ENCODE assay signal across 8 mouse cellular contexts in the genomic region with DNA sequence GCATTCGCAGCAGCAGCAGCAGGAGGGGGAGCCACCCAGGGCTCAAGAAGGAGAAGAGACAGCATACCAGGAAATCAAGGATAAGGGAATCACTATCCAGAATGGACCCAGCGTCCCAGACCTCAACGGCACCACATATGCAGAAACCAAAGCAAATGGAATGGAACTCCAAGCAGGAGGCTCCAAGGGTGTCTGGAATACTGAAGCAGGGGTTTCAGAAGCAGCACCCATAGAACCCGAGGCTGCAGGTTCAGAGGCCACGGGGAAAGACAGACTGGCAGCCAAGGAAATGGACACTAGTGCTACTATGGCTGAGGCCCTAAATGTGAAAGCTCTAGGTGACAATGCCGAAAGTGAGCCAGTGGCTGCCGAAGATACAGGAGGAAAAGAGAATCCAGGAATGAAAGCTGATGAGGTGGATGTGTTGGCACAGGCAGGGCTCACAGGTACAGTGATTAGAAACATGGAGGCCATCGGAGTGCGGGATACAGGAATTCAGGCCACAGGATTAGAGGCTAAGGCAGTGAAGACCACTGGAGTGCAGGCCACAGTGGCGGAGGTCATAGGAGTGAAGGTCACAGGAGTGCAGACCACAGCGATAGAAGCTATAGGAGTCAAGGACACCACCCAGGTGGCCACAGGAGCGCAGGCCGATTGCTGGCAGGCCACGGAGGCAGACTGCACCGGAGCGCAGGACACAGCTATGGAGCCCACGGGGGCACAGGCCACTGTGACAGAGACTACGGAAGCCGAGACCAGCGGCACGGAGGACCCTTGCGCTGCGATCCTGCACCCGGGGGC. TPM values are rescaled to one million over a fixed set of nuclear protein-coding genes. Genes with fewer than 3 reads are reported as not detected.
A peak's percentile ranks its signal among the peaks of the same experiment; 100 is the strongest.
DNase-seq lines count a peak whose midpoint lies in the region; ATAC-seq lines count a peak whose summit lies in the region.

No protein-coding gene starts in this region.

- no peaks in the 10 kb centered on the region for H3K27me3 ChIP-seq in kidney, embryonic 15.5 days
- no peaks in the 10 kb centered on the region for H3K27me3 ChIP-seq in forebrain, embryonic 14.5 days (replicated peaks; ENCODE audit: control insufficient read depth, insufficient read depth, low read length)
- no peaks in the 10 kb centered on the region for H3K27me3 ChIP-seq in liver, embryonic 16.5 days (ENCODE audit: control insufficient read depth, insufficient read depth, low read depth, low read length)

- H3K4me2 ChIP-seq in kidney, embryonic 15.5 days = peak overlapping the region; percentile 85
- peak overlapping the region; percentile 92 for H3K4me2 ChIP-seq in forebrain, embryonic 14.5 days (ENCODE audit: low read length)
- peak overlapping the region; percentile 96 for H3K4me2 ChIP-seq in liver, embryonic 16.5 days (ENCODE audit: low read depth, low read length)

- H3K4me1 ChIP-seq in kidney, embryonic 15.5 days = peaks cover 26% of the 10 kb centered on the region
- peaks cover 13% of the 10 kb centered on the region for H3K4me1 ChIP-seq in forebrain, embryonic 14.5 days (ENCODE audit: control insufficient read depth, insufficient read depth, low read length)
- H3K4me1 ChIP-seq in liver, embryonic 16.5 days (ENCODE audit: control insufficient read depth, low read depth, low read length) = peaks cover 12% of the 10 kb centered on the region

- no peaks in the 10 kb centered on the region for H3K36me3 ChIP-seq in kidney, embryonic 15.5 days
- H3K36me3 ChIP-seq in forebrain, embryonic 14.5 days (ENCODE audit: control insufficient read depth, insufficient read depth, low read length) = no peaks in the 10 kb centered on the region
- no peaks in the 10 kb centered on the region for H3K36me3 ChIP-seq in liver, embryonic 16.5 days (ENCODE audit: control insufficient read depth, insufficient read depth)

- H3K4me3 ChIP-seq in kidney, embryonic 15.5 days (replicated peaks) = peak overlapping the region; percentile 77
- peak overlapping the region; percentile 65 for H3K4me3 ChIP-seq in forebrain, embryonic 14.5 days (ENCODE audit: low read depth, low read length)
- peak overlapping the region; percentile 81 for H3K4me3 ChIP-seq in liver, embryonic 16.5 days (ENCODE audit: low read depth, low read length)

- H3K9ac ChIP-seq in kidney, embryonic 15.5 days = peak overlapping the region; percentile 94
- peak overlapping the region; percentile 94 for H3K9ac ChIP-seq in forebrain, embryonic 14.5 days (ENCODE audit: low read length)
- H3K9ac ChIP-seq in liver, embryonic 16.5 days (ENCODE audit: low read depth, low read length) = peak overlapping the region; percentile 90

- no peak for DNase-seq in kidney, postnatal 10 days
- peak; percentile 22 for DNase-seq in NIH3T3 (ENCODE audit: low read depth)
- no peak for DNase-seq in forebrain, embryonic 14.5 days (ENCODE audit: low spot score)
- no peak for DNase-seq in adrenal gland, adult 2 months
- DNase-seq in adrenal gland, postnatal 14 days = no peak
- DNase-seq in spleen, postnatal 10 days (ENCODE audit: low spot score in 2 of 2) = no peak

- H3K27ac ChIP-seq in kidney, embryonic 15.5 days = peak overlapping the region; percentile 99
- peak overlapping the region; percentile 95 for H3K27ac ChIP-seq in forebrain, embryonic 14.5 days (ENCODE audit: low read depth, low read length)
- peak overlapping the region; percentile 94 for H3K27ac ChIP-seq in liver, embryonic 16.5 days (ENCODE audit: low read length)

- H3K9me3 ChIP-seq in kidney, embryonic 15.5 days (replicated peaks) = no peaks in the 10 kb centered on the region
- no peaks in the 10 kb centered on the region for H3K9me3 ChIP-seq in forebrain, embryonic 14.5 days (replicated peaks; ENCODE audit: control insufficient read depth, low read length)
- H3K9me3 ChIP-seq in liver, embryonic 16.5 days (replicated peaks; ENCODE audit: control insufficient read depth, low read length) = no peaks in the 10 kb centered on the region

- no peak for ATAC-seq in kidney, embryonic 15.5 days (replicated peaks; ENCODE audit: low FRiP score)
- no peak for ATAC-seq in forebrain, embryonic 14.5 days
- no peak; the same call in 1 of the 2 replicates for ATAC-seq in liver, embryonic 16.5 days (ENCODE audit: low read depth)

- WGBS in kidney, embryonic 15.5 days = 18% methylated on average over 24 of the region's 24 CpGs
- 20% methylated on average over 24 of the region's 24 CpGs for WGBS in forebrain, embryonic 14.5 days
- WGBS in liver, embryonic 16.5 days (ENCODE audit: insufficient replicate concordance) = 18% methylated on average over 24 of the region's 24 CpGs

RNA-seq across cellular contexts. Expression of a gene that starts 6.0 kb away (rescaled TPM):
- 3.8 and 5.0 TPM in 2 replicates for polyA plus RNA-seq in kidney, embryonic 15.5 days (2015; fragmentation: Nextera tagmentation; extraction: Ambion mirVana)
- 5.1 and 7.1 TPM in 2 replicates for polyA plus RNA-seq in forebrain, embryonic 14.5 days (2014; fragmentation: Nextera tagmentation; extraction: Ambion mirVana)
- polyA plus RNA-seq in liver, embryonic 16.5 days (2015; fragmentation: Nextera tagmentation; extraction: Ambion mirVana) = 1.1 and 1.3 TPM in 2 replicates
- total RNA-seq in adrenal gland, adult 2 months (2021) = 1 to 10 TPM; 2.1 to 3.1 TPM
- 0.09 and 0.11 TPM in 2 replicates for polyA plus RNA-seq in adrenal gland, adult 2 months (2012; rRNA removed)
- 2.1 and 3.3 TPM in 2 replicates for total RNA-seq in adrenal gland, postnatal 14 days (2021)

RNA-seq across cellular contexts. Expression of a gene that starts 14.5 kb away (rescaled TPM):
- polyA plus RNA-seq in kidney, embryonic 15.5 days (2015; fragmentation: Nextera tagmentation; extraction: Ambion mirVana) = 15.2 and 17.3 TPM in 2 replicates
- polyA plus RNA-seq in forebrain, embryonic 14.5 days (2014; fragmentation: Nextera tagmentation; extraction: Ambion mirVana) = 5.2 and 6.3 TPM in 2 replicates
- polyA plus RNA-seq in liver, embryonic 16.5 days (2015; fragmentation: Nextera tagmentation; extraction: Ambion mirVana) = 2.1 and 2.4 TPM in 2 replicates
- total RNA-seq in adrenal gland, adult 2 months (2021) = 10 to 100 TPM; 20.0 to 23.7 TPM
- 91.0 and 112 TPM in 2 replicates for polyA plus RNA-seq in adrenal gland, adult 2 months (2012; rRNA removed)
- total RNA-seq in adrenal gland, postnatal 14 days (2021) = 18.1 and 22.5 TPM in 2 replicates

RNA-seq across cellular contexts. Expression of a gene that starts 15.3 kb away (rescaled TPM):
- polyA plus RNA-seq in kidney, embryonic 15.5 days (2015; fragmentation: Nextera tagmentation; extraction: Ambion mirVana) = 40.0 and 42.8 TPM in 2 replicates
- polyA plus RNA-seq in forebrain, embryonic 14.5 days (2014; fragmentation: Nextera tagmentation; extraction: Ambion mirVana) = 46.0 and 47.4 TPM in 2 replicates
- 6.9 and 8.1 TPM in 2 replicates for polyA plus RNA-seq in liver, embryonic 16.5 days (2015; fragmentation: Nextera tagmentation; extraction: Ambion mirVana)
- 10 to 100 TPM; 16.0 to 18.3 TPM for total RNA-seq in adrenal gland, adult 2 months (2021)
- 52.3 and 59.9 TPM in 2 replicates for polyA plus RNA-seq in adrenal gland, adult 2 months (2012; rRNA removed)
- total RNA-seq in adrenal gland, postnatal 14 days (2021) = 22.2 and 24.3 TPM in 2 replicates

RNA-seq across cellular contexts. Expression of a gene that starts 36.8 kb away (rescaled TPM):
- polyA plus RNA-seq in kidney, embryonic 15.5 days (2015; fragmentation: Nextera tagmentation; extraction: Ambion mirVana) = 0.62 and 0.84 TPM in 2 replicates
- 0.81 and 1.0 TPM in 2 replicates for polyA plus RNA-seq in forebrain, embryonic 14.5 days (2014; fragmentation: Nextera tagmentation; extraction: Ambion mirVana)
- polyA plus RNA-seq in liver, embryonic 16.5 days (2015; fragmentation: Nextera tagmentation; extraction: Ambion mirVana) = 0.35 and 0.36 TPM in 2 replicates
- 1 to 10 TPM; 1.1 to 2.3 TPM for total RNA-seq in adrenal gland, adult 2 months (2021)
- polyA plus RNA-seq in adrenal gland, adult 2 months (2012; rRNA removed) = 0.26 and 0.59 TPM in 2 replicates
- 2.0 TPM in 2 replicates for total RNA-seq in adrenal gland, postnatal 14 days (2021)

RNA-seq across cellular contexts. Expression of a gene that starts 42.0 kb away (rescaled TPM):
- polyA plus RNA-seq in kidney, embryonic 15.5 days (2015; fragmentation: Nextera tagmentation; extraction: Ambion mirVana) = 15.6 and 16.8 TPM in 2 replicates
- 2.4 and 2.5 TPM in 2 replicates for polyA plus RNA-seq in forebrain, embryonic 14.5 days (2014; fragmentation: Nextera tagmentation; extraction: Ambion mirVana)
- polyA plus RNA-seq in liver, embryonic 16.5 days (2015; fragmentation: Nextera tagmentation; extraction: Ambion mirVana) = 3.5 and 4.5 TPM in 2 replicates
- 10 to 100 TPM; 24.0 to 59.6 TPM for total RNA-seq in adrenal gland, adult 2 months (2021)
- 49.5 and 90.8 TPM in 2 replicates for polyA plus RNA-seq in adrenal gland, adult 2 months (2012; rRNA removed)
- 10.1 and 15.3 TPM in 2 replicates for total RNA-seq in adrenal gland, postnatal 14 days (2021)
